Comparison of ENCODE assay signal across 15 mouse cellular contexts in the genomic region with DNA sequence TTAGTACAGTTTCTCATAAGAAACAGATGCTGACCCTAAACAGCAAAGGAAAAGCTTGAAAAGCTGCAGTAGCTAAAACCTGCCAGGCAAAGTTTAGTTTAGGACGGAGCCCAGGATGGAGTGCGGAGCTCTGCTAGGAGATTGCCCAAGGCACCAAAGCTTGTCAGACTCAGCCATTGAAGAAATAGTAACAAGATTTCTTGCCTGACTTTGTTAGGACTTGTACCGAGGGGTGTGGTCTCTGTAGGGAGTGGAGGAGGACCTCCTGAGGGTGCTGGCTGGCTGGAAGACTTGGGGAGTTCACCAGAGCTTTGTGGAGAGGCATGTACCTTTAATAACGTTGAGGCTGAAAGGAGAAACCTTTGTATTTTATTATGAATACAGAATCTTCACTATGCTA. TPM values are rescaled to one million over a fixed set of nuclear protein-coding genes. Genes with fewer than 3 reads are reported as not detected.
DNase-seq lines count a peak whose midpoint lies in the region; ATAC-seq and TF ChIP-seq lines count a peak whose summit lies in the region.
"Had no signal": no experiment of that assay in that cellular context is flagged by ENCODE, and none has a peak within 500 bp of the region (broad histone marks: within the 10 kb centered on the region; RNA-seq: fewer than 3 reads in every experiment).

No protein-coding gene starts in this region.

- TF ChIP-seq EP300 in ES-Bruce4 (IDR thresholded peaks at IDR 0.05; ENCODE audit: insufficient read depth, low read depth, low read length), result 0 out of 2 replicates have a peak, but pooled peaks have one; percentile 14

- no peaks in the 10 kb centered on the region for H3K9me3 ChIP-seq in hindbrain, embryonic 12.5 days (replicated peaks)
- H3K9me3 ChIP-seq in hindbrain, embryonic 10.5 days, result no peaks in the 10 kb centered on the region
- H3K9me3 ChIP-seq in ES-Bruce4 (replicated peaks; ENCODE audit: control insufficient read depth, insufficient read depth, low read length, poor library complexity, severe bottlenecking), result no peaks in the 10 kb centered on the region; the same call in 1 of the 2 replicates
- H3K9me3 ChIP-seq in embryonic facial prominence, embryonic 14.5 days (ENCODE audit: control insufficient read depth, low read length), result no peaks in the 10 kb centered on the region
- no peaks in the 10 kb centered on the region for H3K9me3 ChIP-seq in midbrain, embryonic 16.5 days (replicated peaks; ENCODE audit: control insufficient read depth, low read length, poor library complexity, severe bottlenecking)

- no peak for TF ChIP-seq POLR2A in ES-Bruce4 (IDR thresholded peaks at IDR 0.05; ENCODE audit: insufficient read depth, low read length)

- H3K4me3 ChIP-seq in hindbrain, embryonic 12.5 days, result no peak overlapping the region
- no peak overlapping the region; the same call in 1 of the 2 replicates for H3K4me3 ChIP-seq in hindbrain, embryonic 10.5 days
- no peak overlapping the region for H3K4me3 ChIP-seq in ES-Bruce4 (ENCODE audit: low read depth, low read length)
- H3K4me3 ChIP-seq in embryonic facial prominence, embryonic 14.5 days (ENCODE audit: low read depth, low read length), result no peak overlapping the region
- H3K4me3 ChIP-seq in midbrain, embryonic 16.5 days (ENCODE audit: low read depth, low read length), result no peak overlapping the region
- no peak overlapping the region for H3K4me3 ChIP-seq in layer of hippocampus, adult 2 months
- H3K4me3 ChIP-seq: heart, adult 2 months had no signal

- peaks cover 23% of the 10 kb centered on the region for H3K36me3 ChIP-seq in hindbrain, embryonic 12.5 days
- peaks cover 76% of the 10 kb centered on the region for H3K36me3 ChIP-seq in hindbrain, embryonic 10.5 days
- peaks cover 41% of the 10 kb centered on the region for H3K36me3 ChIP-seq in ES-Bruce4 (ENCODE audit: control insufficient read depth, insufficient read depth, low read length, poor library complexity, severe bottlenecking)
- H3K36me3 ChIP-seq in embryonic facial prominence, embryonic 14.5 days (ENCODE audit: control insufficient read depth, insufficient read depth, low read length), result peaks cover 16% of the 10 kb centered on the region
- H3K36me3 ChIP-seq in midbrain, embryonic 16.5 days (ENCODE audit: control insufficient read depth, insufficient read depth, low read length), result peaks cover 10% of the 10 kb centered on the region

- TF ChIP-seq CTCF in ES-Bruce4 (IDR thresholded peaks at IDR 0.05; ENCODE audit: low read depth, low read length), result no peak
- no peak for TF ChIP-seq CTCF in layer of hippocampus, adult 2 months (conservative IDR thresholded peaks at IDR 0.05)

- WGBS in hindbrain, embryonic 12.5 days, result 61% methylated on average over 4 of the region's 4 CpGs
- 81% methylated on average over 4 of the region's 4 CpGs for WGBS in hindbrain, embryonic 10.5 days
- WGBS in embryonic facial prominence, embryonic 14.5 days, result 40% methylated on average over 4 of the region's 4 CpGs
- WGBS in midbrain, embryonic 16.5 days, result 62% methylated on average over 4 of the region's 4 CpGs

- no peak overlapping the region for H3K27ac ChIP-seq in hindbrain, embryonic 12.5 days
- no peak overlapping the region for H3K27ac ChIP-seq in hindbrain, embryonic 10.5 days
- peak overlapping the region; percentile 74 for H3K27ac ChIP-seq in ES-Bruce4 (ENCODE audit: insufficient read depth, low read length)
- H3K27ac ChIP-seq in embryonic facial prominence, embryonic 14.5 days (replicated peaks; ENCODE audit: low read depth, low read length), result 0 out of 2 replicates have a peak overlapping the region, but pooled peaks have one; percentile 2
- no peak overlapping the region for H3K27ac ChIP-seq in midbrain, embryonic 16.5 days (ENCODE audit: low read length)
- H3K27ac ChIP-seq in layer of hippocampus, adult 2 months, result no peak overlapping the region
- H3K27ac ChIP-seq: heart, adult 2 months had no signal

- ATAC-seq in hindbrain, embryonic 12.5 days (ENCODE audit: low FRiP score), result no peak
- ATAC-seq in embryonic facial prominence, embryonic 14.5 days (ENCODE audit: low read depth), result peak; percentile 71
- no peak for ATAC-seq in midbrain, embryonic 16.5 days
- ATAC-seq: liver, postnatal 0 days had no signal

- peak overlapping the region; percentile 25; the same call in 1 of the 2 replicates for H3K4me2 ChIP-seq in hindbrain, embryonic 12.5 days (replicated peaks)
- no peak overlapping the region for H3K4me2 ChIP-seq in embryonic facial prominence, embryonic 14.5 days (ENCODE audit: low read depth, low read length)
- peak overlapping the region; percentile 39 for H3K4me2 ChIP-seq in midbrain, embryonic 16.5 days (ENCODE audit: low read length)

- peaks cover 39% of the 10 kb centered on the region for H3K4me1 ChIP-seq in hindbrain, embryonic 12.5 days
- H3K4me1 ChIP-seq in hindbrain, embryonic 10.5 days (replicated peaks), result peaks cover 39% of the 10 kb centered on the region
- H3K4me1 ChIP-seq in ES-Bruce4 (ENCODE audit: control insufficient read depth, insufficient read depth, low read length), result peaks cover 2% of the 10 kb centered on the region
- peaks cover 9% of the 10 kb centered on the region for H3K4me1 ChIP-seq in embryonic facial prominence, embryonic 14.5 days (ENCODE audit: control insufficient read depth, insufficient read depth, low read length)
- H3K4me1 ChIP-seq in midbrain, embryonic 16.5 days (ENCODE audit: control insufficient read depth, insufficient read depth, low read length), result peaks cover 53% of the 10 kb centered on the region

- H3K27me3 ChIP-seq in hindbrain, embryonic 12.5 days, result no peaks in the 10 kb centered on the region
- no peaks in the 10 kb centered on the region for H3K27me3 ChIP-seq in hindbrain, embryonic 10.5 days (ENCODE audit: insufficient read depth, poor library complexity, severe bottlenecking)
- H3K27me3 ChIP-seq in ES-Bruce4 (ENCODE audit: control insufficient read depth, insufficient read depth, low read length, poor library complexity, severe bottlenecking), result no peaks in the 10 kb centered on the region
- H3K27me3 ChIP-seq in embryonic facial prominence, embryonic 14.5 days (replicated peaks; ENCODE audit: control insufficient read depth, insufficient read depth, low read length), result no peaks in the 10 kb centered on the region
- H3K27me3 ChIP-seq in midbrain, embryonic 16.5 days (ENCODE audit: control insufficient read depth, insufficient read depth, low read depth, low read length), result no peaks in the 10 kb centered on the region

- no peak for DNase-seq in hindbrain, embryonic 10.5 days (ENCODE audit: low spot score)
- DNase-seq in embryonic facial prominence, embryonic 14.5 days (ENCODE audit: low spot score), result peak; percentile 82
- DNase-seq in layer of hippocampus, adult 18-20 months (ENCODE audit: low spot score in 2 of 2), result no peak
- DNase-seq in layer of hippocampus, adult 2 months (ENCODE audit: low spot score in 2 of 2), result no peak
- DNase-seq in embryo, embryonic 10.5 days (ENCODE audit: low spot score), result no peak
- DNase-seq: cerebellum, adult 11-12 months; embryo, embryonic 11 days; heart, adult 2 months; heart, postnatal 36 days; kidney, postnatal 10 days; liver, postnatal 0 days; thymus, postnatal 14 days had no signal

- H3K9ac ChIP-seq in hindbrain, embryonic 12.5 days, result no peak overlapping the region
- H3K9ac ChIP-seq in ES-Bruce4 (ENCODE audit: low read depth, poor library complexity, severe bottlenecking), result no peak overlapping the region
- H3K9ac ChIP-seq in embryonic facial prominence, embryonic 14.5 days (ENCODE audit: low read depth, low read length), result no peak overlapping the region
- no peak overlapping the region for H3K9ac ChIP-seq in midbrain, embryonic 16.5 days (ENCODE audit: low read depth, low read length)
- H3K9ac ChIP-seq: liver, postnatal 0 days had no signal

RNA-seq across cellular contexts. Expression of a gene that starts 5.5 kb away (rescaled TPM):
- polyA plus RNA-seq in hindbrain, embryonic 12.5 days (2016; fragmentation: Nextera tagmentation; extraction: Ambion mirVana), result 415 and 465 TPM in 2 replicates
- polyA plus RNA-seq in hindbrain, embryonic 10.5 days (2016; fragmentation: Nextera tagmentation; extraction: Ambion mirVana), result 342 and 383 TPM in 2 replicates
- polyA plus RNA-seq in ES-Bruce4 (2011; ENCODE audit: insufficient read depth, insufficient read length, low read depth, missing spikeins), result 277 and 300 TPM in 2 replicates
- 123 and 141 TPM in 2 replicates for polyA plus RNA-seq in embryonic facial prominence, embryonic 14.5 days (2014; fragmentation: Nextera tagmentation; extraction: Ambion mirVana)
- 635 and 644 TPM in 2 replicates for polyA plus RNA-seq in midbrain, embryonic 16.5 days (2015; fragmentation: Nextera tagmentation; extraction: Ambion mirVana)
- 100 to 1,000 TPM; 192 to 194 TPM for total RNA-seq in layer of hippocampus, adult 18-20 months (2021)
- 100 to 1,000 TPM; 192 to 193 TPM for total RNA-seq in layer of hippocampus, adult 2 months (2021)

Comparison
In these comparisons a context has a peak if more than half of its experiments do, and no peak if none do; other contexts are left out.
1. H3K27ac ChIP-seq: peak in ES-Bruce4 (single experiment) and embryonic facial prominence, embryonic 14.5 days (single experiment); none in hindbrain, embryonic 12.5 days (single experiment), hindbrain, embryonic 10.5 days (single experiment), midbrain, embryonic 16.5 days (single experiment) and layer of hippocampus, adult 2 months (single experiment).